Mouse (Mus musculus): ENCODE measurements around the gene Skap2.

- TF ChIP-seq CTCF (IDR thresholded peaks at IDR 0.05) (no peak), EP300 (IDR thresholded peaks at IDR 0.05) (no peak)
These were observed 79.2 kb downstream of the Skap2 start for GRCm38 (mm10) chr6:51933034-51933611.

All from lung, postnatal 0 days (tissue).